Comparison of ENCODE assay signal across 16 mouse cellular contexts in genomic region chr1:19459876-19460275, GRCm38 (mm10).
A peak's percentile ranks its signal among the peaks of the same experiment; 100 is the strongest.
DNase-seq lines count a peak whose midpoint lies in the region; ATAC-seq and TF ChIP-seq lines count a peak whose summit lies in the region.
"Had no signal": no experiment of that assay in that cellular context is flagged by ENCODE, and none has a peak within 500 bp of the region (broad histone marks: within the 10 kb centered on the region; RNA-seq: fewer than 3 reads in every experiment).

No protein-coding gene starts in this region.

- no peak overlapping the region for H3K9ac ChIP-seq in hindbrain, postnatal 0 days (replicated peaks; ENCODE audit: low read length)
- H3K9ac ChIP-seq in embryonic facial prominence, embryonic 13.5 days = no peak overlapping the region
- H3K9ac ChIP-seq: forebrain, embryonic 15.5 days; liver, embryonic 15.5 days; neural tube, embryonic 12.5 days had no signal

- no peak for TF ChIP-seq CTCF in hindbrain, postnatal 0 days (IDR thresholded peaks at IDR 0.05; ENCODE audit: low read depth)

- no peak overlapping the region for H3K4me2 ChIP-seq in hindbrain, postnatal 0 days (ENCODE audit: low read depth, low read length)
- H3K4me2 ChIP-seq in embryonic facial prominence, embryonic 13.5 days = 0 out of 2 replicates have a peak overlapping the region, but pooled peaks have one; percentile 20
- H3K4me2 ChIP-seq: forebrain, embryonic 15.5 days; liver, embryonic 15.5 days; neural tube, embryonic 12.5 days had no signal

- no peaks in the 10 kb centered on the region for H3K4me1 ChIP-seq in hindbrain, postnatal 0 days (ENCODE audit: insufficient read depth, low read length)
- H3K4me1 ChIP-seq in hindbrain, embryonic 10.5 days (replicated peaks) = no peaks in the 10 kb centered on the region
- no peaks in the 10 kb centered on the region for H3K4me1 ChIP-seq in embryonic facial prominence, embryonic 13.5 days
- H3K4me1 ChIP-seq: forebrain, embryonic 15.5 days; liver, embryonic 15.5 days; neural tube, embryonic 12.5 days had no signal

- no peak overlapping the region for H3K4me3 ChIP-seq in hindbrain, postnatal 0 days (ENCODE audit: low read length)
- H3K4me3 ChIP-seq in hindbrain, embryonic 10.5 days = no peak overlapping the region
- H3K4me3 ChIP-seq in embryonic facial prominence, embryonic 13.5 days = no peak overlapping the region
- H3K4me3 ChIP-seq: forebrain, embryonic 15.5 days; liver, embryonic 15.5 days; neural tube, embryonic 12.5 days had no signal

- H3K27me3 ChIP-seq in hindbrain, postnatal 0 days (ENCODE audit: insufficient read depth, low read length) = no peaks in the 10 kb centered on the region
- H3K27me3 ChIP-seq in hindbrain, embryonic 10.5 days (ENCODE audit: insufficient read depth, poor library complexity, severe bottlenecking) = no peaks in the 10 kb centered on the region
- no peaks in the 10 kb centered on the region for H3K27me3 ChIP-seq in embryonic facial prominence, embryonic 13.5 days
- H3K27me3 ChIP-seq: forebrain, embryonic 15.5 days; liver, embryonic 15.5 days; neural tube, embryonic 12.5 days had no signal

- no peak for ATAC-seq in hindbrain, postnatal 0 days
- ATAC-seq in embryonic facial prominence, embryonic 13.5 days (ENCODE audit: insufficient number of reproducible peaks, insufficient read depth, low FRiP score, low TSS enrichment, low read depth) = no peak
- ATAC-seq: activated CD4-positive, CD25-positive, alpha-beta regulatory T cell, adult 4 months; forebrain, embryonic 15.5 days; intestine, postnatal 0 days had no signal

- DNase-seq in hindbrain, postnatal 0 days (ENCODE audit: low spot score) = peak; percentile 1
- no peak for DNase-seq in hindbrain, embryonic 10.5 days (ENCODE audit: low spot score)
- DNase-seq in layer of hippocampus, adult 8-10 months (ENCODE audit: low spot score in 2 of 2) = peak; percentile 30 to 41
- DNase-seq in retina, adult 2 months (ENCODE audit: low read depth, low spot score) = peak; percentile 15
- no peak for DNase-seq in cerebellum, adult 9-11 months
- no peak for DNase-seq in ovary, postnatal 36 days (ENCODE audit: low spot score)
- DNase-seq in testis, postnatal 10 days (ENCODE audit: low spot score) = no peak
- DNase-seq: cerebellum, adult 9-10 months; heart, postnatal 10 days had no signal

- H3K9me3 ChIP-seq in hindbrain, postnatal 0 days (ENCODE audit: low read length) = no peaks in the 10 kb centered on the region
- no peaks in the 10 kb centered on the region for H3K9me3 ChIP-seq in hindbrain, embryonic 10.5 days
- H3K9me3 ChIP-seq in embryonic facial prominence, embryonic 13.5 days = no peaks in the 10 kb centered on the region
- H3K9me3 ChIP-seq: forebrain, embryonic 15.5 days; liver, embryonic 15.5 days; neural tube, embryonic 12.5 days had no signal

- H3K27ac ChIP-seq in hindbrain, postnatal 0 days = no peak overlapping the region
- H3K27ac ChIP-seq in hindbrain, embryonic 10.5 days = no peak overlapping the region
- no peak overlapping the region for H3K27ac ChIP-seq in embryonic facial prominence, embryonic 13.5 days
- H3K27ac ChIP-seq: forebrain, embryonic 15.5 days; liver, embryonic 15.5 days; neural tube, embryonic 12.5 days had no signal

- WGBS in hindbrain, postnatal 0 days = 81% methylated on average over 11 of the region's 11 CpGs
- 86% methylated on average over 11 of the region's 11 CpGs for WGBS in hindbrain, embryonic 10.5 days
- 52% methylated on average over 11 of the region's 11 CpGs for WGBS in embryonic facial prominence, embryonic 13.5 days

- H3K36me3 ChIP-seq in hindbrain, postnatal 0 days (ENCODE audit: insufficient read depth, low read length) = no peaks in the 10 kb centered on the region
- H3K36me3 ChIP-seq in hindbrain, embryonic 10.5 days = no peaks in the 10 kb centered on the region
- no peaks in the 10 kb centered on the region for H3K36me3 ChIP-seq in embryonic facial prominence, embryonic 13.5 days
- H3K36me3 ChIP-seq: forebrain, embryonic 15.5 days; G1E; liver, embryonic 15.5 days; neural tube, embryonic 12.5 days had no signal

Comparison
In these comparisons a context has a peak if more than half of its experiments do, and no peak if none do; other contexts are left out.
1. DNase-seq: peak in hindbrain, postnatal 0 days (single experiment), layer of hippocampus, adult 8-10 months (2 of 2) and retina, adult 2 months (single experiment); none in hindbrain, embryonic 10.5 days (single experiment), cerebellum, adult 9-11 months (single experiment), ovary, postnatal 36 days (single experiment) and testis, postnatal 10 days (single experiment).